Mouse (Mus musculus) lung, embryonic 16.5 days (tissue): ENCODE results near the gene Phpt1. TPM values are rescaled to one million over a fixed set of nuclear protein-coding genes. Genes with fewer than 3 reads are reported as not detected.

Source experiments
- polyA plus RNA-seq: library from polyadenylated mRNA; unstranded; fragments of >200 nt; fragmentation: Nextera tagmentation; extraction: Ambion mirVana; gene quantifications from 2 replicates; pipeline ENCODE4 v1.2.1, GENCODE M21; 2015

The Phpt1 gene
- polyA plus RNA-seq, 1 experiment from 2014 or later = 167 TPM

Other genes with a start within 250 kb of the Phpt1 start
- gene Man1b1, start 242.9 kb downstream of the Phpt1 start, polyA plus RNA-seq = 47.8 and 57.4 TPM in 2 replicates
- gene Dpp7, start 218.9 kb downstream of the Phpt1 start, polyA plus RNA-seq = 15.9 and 18.9 TPM in 2 replicates
- 18.8 and 20.2 TPM in 2 replicates for gene Uap1l1, start 209.5 kb downstream of the Phpt1 start, polyA plus RNA-seq
- gene Sapcd2, start 202.9 kb downstream of the Phpt1 start, polyA plus RNA-seq = 39.0 and 39.3 TPM in 2 replicates
- gene Entpd2, start 179.3 kb downstream of the Phpt1 start, polyA plus RNA-seq = 3.6 and 4.8 TPM in 2 replicates
- gene Npdc1, start 175.9 kb downstream of the Phpt1 start, polyA plus RNA-seq = 31.6 and 36.5 TPM in 2 replicates
- 0.10 and 0.15 TPM in 2 replicates for gene Fut7, start 152.0 kb downstream of the Phpt1 start, polyA plus RNA-seq
- gene Abca2, start 146.5 kb downstream of the Phpt1 start, polyA plus RNA-seq = 4.9 and 5.4 TPM in 2 replicates
- gene Clic3, start 118.4 kb downstream of the Phpt1 start, polyA plus RNA-seq = 139 and 180 TPM in 2 replicates
- 37.9 and 44.8 TPM in 2 replicates for gene Paxx, start 114.1 kb downstream of the Phpt1 start, polyA plus RNA-seq
- 10.7 and 16.5 TPM in 2 replicates for gene Ptgds, start 105.2 kb downstream of the Phpt1 start, polyA plus RNA-seq
- not detected in 2 replicates for gene Lcn12, start 81.3 kb downstream of the Phpt1 start, polyA plus RNA-seq
- gene Fbxw5, start 74.5 kb downstream of the Phpt1 start, polyA plus RNA-seq = 80.8 and 81.1 TPM in 2 replicates
- 6.5 and 7.3 TPM in 2 replicates for gene C8g, start 73.5 kb downstream of the Phpt1 start, polyA plus RNA-seq
- 38.2 and 39.1 TPM in 2 replicates for gene Traf2, start 28.3 kb downstream of the Phpt1 start, polyA plus RNA-seq
- 319 and 355 TPM in 2 replicates for gene Edf1, start 17.4 kb downstream of the Phpt1 start, polyA plus RNA-seq
- 3.1 and 8.2 TPM in 2 replicates for gene Mamdc4, start 379 bp downstream of the Phpt1 start, polyA plus RNA-seq
- gene Ajm1, start 6.5 kb upstream of the Phpt1 start, polyA plus RNA-seq = 0.21 TPM in 1 of 2 replicates, not detected in the other
- gene Rabl6, start 33.3 kb upstream of the Phpt1 start, polyA plus RNA-seq = 60.7 and 61.8 TPM in 2 replicates
- 0.14 and 0.15 TPM in 2 replicates for gene Ccdc183, start 42.5 kb upstream of the Phpt1 start, polyA plus RNA-seq
- gene Tmem141, start 46.8 kb upstream of the Phpt1 start, polyA plus RNA-seq = 30.5 and 35.6 TPM in 2 replicates
- 3.5 and 10.6 TPM in 2 replicates for gene Fcna, start 52.8 kb upstream of the Phpt1 start, polyA plus RNA-seq
- gene Lcn8, start 77.9 kb upstream of the Phpt1 start, polyA plus RNA-seq = 0.33 TPM in 1 of 2 replicates, not detected in the other
- not detected in 2 replicates for gene Lcn5, start 82.7 kb upstream of the Phpt1 start, polyA plus RNA-seq
- not detected in 2 replicates for gene Lcn6, start 101.6 kb upstream of the Phpt1 start, polyA plus RNA-seq
- gene Lcn10, start 107.5 kb upstream of the Phpt1 start, polyA plus RNA-seq = not detected in 2 replicates
- gene Obp2a, start 124.8 kb upstream of the Phpt1 start, polyA plus RNA-seq = not detected in 2 replicates
- gene Bmyc, start 131.5 kb upstream of the Phpt1 start, polyA plus RNA-seq = 60.2 and 63.4 TPM in 2 replicates
- not detected in 2 replicates for gene Obp2b, start 161.8 kb upstream of the Phpt1 start, polyA plus RNA-seq
- not detected in 2 replicates for gene Lcn3, start 190.3 kb upstream of the Phpt1 start, polyA plus RNA-seq
- not detected in 2 replicates for gene Lcn11, start 201.8 kb upstream of the Phpt1 start, polyA plus RNA-seq
- gene Gm13539, start 207.0 kb upstream of the Phpt1 start, polyA plus RNA-seq = not detected in 2 replicates
- not detected in 2 replicates for gene Glt6d1, start 240.6 kb upstream of the Phpt1 start, polyA plus RNA-seq
- not detected in 2 replicates for gene Lcn9, start 247.9 kb upstream of the Phpt1 start, polyA plus RNA-seq